24 mouse cellular contexts compared by ENCODE assay signal in the genomic region with DNA sequence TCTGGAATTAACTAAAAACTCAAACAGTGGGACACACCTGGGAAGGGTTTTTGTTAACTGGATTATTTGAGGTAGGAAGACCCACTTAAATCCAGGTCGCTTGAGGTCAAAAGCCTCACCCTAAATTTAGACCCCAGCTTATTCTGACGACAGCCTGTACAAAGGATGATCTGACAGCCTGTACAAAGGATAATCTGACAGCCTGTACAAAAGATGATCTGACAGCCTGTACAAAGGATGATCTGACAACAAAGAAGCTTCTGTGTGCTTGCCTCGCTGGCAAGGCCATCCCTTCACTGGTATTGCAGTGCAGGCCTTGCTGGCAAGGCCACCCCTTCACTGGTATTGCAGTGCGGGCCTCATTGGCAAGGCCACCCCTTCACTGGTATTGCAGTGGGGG.
"Had no signal": no experiment of that assay in that cellular context is flagged by ENCODE, and none has a peak within 500 bp of the region (broad histone marks: within the 10 kb centered on the region; RNA-seq: fewer than 3 reads in every experiment).

No protein-coding gene starts in this region.

- H3K27ac ChIP-seq: heart, embryonic 10.5 days; hindbrain, embryonic 12.5 days; hindbrain, embryonic 14.5 days; intestine, embryonic 15.5 days; limb, embryonic 13.5 days; limb, embryonic 15.5 days; liver, embryonic 12.5 days; liver, embryonic 14.5 days had no signal

- H3K4me3 ChIP-seq: heart, embryonic 10.5 days; heart, embryonic 12.5 days; hindbrain, embryonic 12.5 days; intestine, embryonic 15.5 days; limb, embryonic 13.5 days; limb, embryonic 15.5 days; liver, embryonic 12.5 days had no signal

- DNase-seq: gastrocnemius, postnatal 14 days; gastrocnemius, postnatal 36 days; heart, adult 11 months; heart, postnatal 10 days; heart, postnatal 4 days; kidney, adult 18-20 months; kidney, adult 8-10 months; kidney, postnatal 10 days; kidney, postnatal 25 days; layer of hippocampus, adult 9-11 months; layer of hippocampus, postnatal 36 days; left cerebral cortex, postnatal 4 days had no signal

- H3K27me3 ChIP-seq: heart, embryonic 12.5 days; hindbrain, embryonic 12.5 days; intestine, embryonic 15.5 days; limb, embryonic 13.5 days; limb, embryonic 15.5 days; liver, embryonic 12.5 days had no signal

- H3K36me3 ChIP-seq: intestine, embryonic 15.5 days had no signal

- H3K9ac ChIP-seq: heart, embryonic 12.5 days; hindbrain, embryonic 12.5 days; hindbrain, embryonic 14.5 days; intestine, embryonic 15.5 days; limb, embryonic 13.5 days; limb, embryonic 15.5 days; liver, embryonic 12.5 days; liver, embryonic 14.5 days had no signal

- ATAC-seq: hindbrain, embryonic 16.5 days; inflammation-experienced regulatory T-cells, adult 6 months; intestine, embryonic 15.5 days; intestine, postnatal 0 days; liver, embryonic 12.5 days had no signal

- H3K4me1 ChIP-seq: heart, embryonic 10.5 days; heart, embryonic 12.5 days; hindbrain, embryonic 12.5 days; intestine, embryonic 15.5 days; limb, embryonic 13.5 days; limb, embryonic 15.5 days; liver, embryonic 12.5 days had no signal

- H3K9me3 ChIP-seq: heart, embryonic 10.5 days; heart, embryonic 12.5 days; hindbrain, embryonic 12.5 days; intestine, embryonic 15.5 days; limb, embryonic 13.5 days; limb, embryonic 15.5 days; liver, embryonic 12.5 days had no signal

- H3K4me2 ChIP-seq: heart, embryonic 12.5 days; hindbrain, embryonic 12.5 days; hindbrain, embryonic 14.5 days; intestine, embryonic 15.5 days; limb, embryonic 13.5 days; limb, embryonic 15.5 days; liver, embryonic 12.5 days had no signal
